Mouse (Mus musculus): Measurements from ENCODE around the gene Prkag3. TPM values are rescaled to one million over a fixed set of nuclear protein-coding genes. Genes with fewer than 3 reads are reported as not detected.
A peak's percentile ranks its signal among the peaks of the same experiment; 100 is the strongest.

Prkag3 gene
- total RNA-seq, 1 experiment, result 0.04 TPM

GRCm38 (mm10) chr1:74713099-74713858, 35.7 kb downstream of the Prkag3 start, which contains the start of gene Cyp27a1:
Cyp27a1 (plus strand) TSS chr1:74713574.
- no peak within 1 kb of the TSS for H3K27ac ChIP-seq (ENCODE audit: insufficient read depth, low read depth, low read length, poor library complexity, severe bottlenecking)
- in situ Hi-C loops (cut with MboI; ENCODE audit: low sequenced_read_pairs in 2 of 2, unreplicated experiment in 2 of 2), result no loop called here

DNA sequence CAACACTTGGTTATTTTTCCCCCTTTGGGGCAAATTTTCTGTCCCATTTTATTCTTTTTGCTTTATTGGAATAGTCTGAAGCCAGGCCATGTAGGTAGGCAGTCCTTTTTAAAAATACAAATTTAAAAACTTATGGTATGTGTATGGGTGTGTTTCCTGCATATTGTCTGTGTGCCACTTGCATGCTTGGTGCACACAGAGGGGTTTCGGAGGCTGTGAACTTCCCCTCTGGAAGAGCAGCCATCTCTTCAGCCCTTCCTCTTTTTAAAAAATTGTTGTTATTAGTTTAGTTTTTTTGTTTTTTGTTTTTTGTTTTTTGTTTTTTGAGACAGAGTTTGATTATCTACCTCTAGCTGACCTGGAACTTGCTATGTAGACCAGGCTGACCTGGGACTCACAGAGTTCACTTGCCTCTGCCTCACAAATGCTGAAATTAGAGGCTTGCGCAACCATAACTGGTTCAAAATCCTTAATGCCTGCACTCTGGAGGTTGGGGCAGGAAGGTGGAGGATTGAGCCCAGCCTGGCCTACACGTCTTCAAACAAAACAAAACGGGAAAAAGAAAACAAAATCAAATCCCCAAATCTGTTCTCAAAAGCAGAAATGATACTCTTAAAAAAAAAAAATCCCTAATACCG, 36.4 kb downstream of the Prkag3 start:
- H3K9ac ChIP-seq (ENCODE audit: insufficient read depth, low read depth, low read length, poor library complexity, severe bottlenecking), result no peak overlapping the region
- no peaks in the 10 kb centered on the region for H3K36me3 ChIP-seq (ENCODE audit: control insufficient read depth, insufficient read depth, low read length, poor library complexity, severe bottlenecking)
- DNase-seq (ENCODE audit: low read depth, low spot score), result no peak
- TF ChIP-seq HCFC1 (IDR thresholded peaks at IDR 0.05; ENCODE audit: borderline replicate concordance, insufficient read depth, low read length) (no peak), CHD2 (IDR thresholded peaks at IDR 0.05; ENCODE audit: low read depth, low read length) (no peak), ZNF384 (IDR thresholded peaks at IDR 0.05; ENCODE audit: low read depth, low read length) (no peak), MAFK (IDR thresholded peaks at IDR 0.05; ENCODE audit: insufficient read depth, low read depth, low read length) (no peak), ZC3H11A (IDR thresholded peaks at IDR 0.05; ENCODE audit: borderline replicate concordance, low read depth, low read length) (no peak)
- H3K4me3 ChIP-seq (ENCODE audit: insufficient read depth in 1 of 2, low read depth in 1 of 2, low read length in 2 of 2, poor library complexity in 1 of 2, severe bottlenecking in 1 of 2), result peak overlapping the region in 1 of 2 experiments; percentile 74; a peak in 2 of 4 replicates
- H3K9me3 ChIP-seq (ENCODE audit: control insufficient read depth, insufficient read depth, low read depth, low read length), result no peaks in the 10 kb centered on the region
- 0 out of 4 replicates have a peak, but pooled peaks cover 0 to 4% of the 10 kb centered on the region in 2 experiments for H3K4me1 ChIP-seq (ENCODE audit: control insufficient read depth in 2 of 2, insufficient read depth in 2 of 2, low read length in 2 of 2, poor library complexity in 1 of 2)
- no peak overlapping the region for H3K27ac ChIP-seq (ENCODE audit: insufficient read depth, low read depth, low read length, poor library complexity, severe bottlenecking)
- in situ Hi-C loops (cut with MboI; ENCODE audit: low sequenced_read_pairs in 2 of 2, unreplicated experiment in 2 of 2), result no loop called here

More at GRCm38 (mm10) chr1:74713099-74713858, 35.7 kb downstream of the Prkag3 start, which contains the start of gene Cyp27a1:
- Histone ChIP-seq H3K4me3 (ENCODE audit: insufficient read depth in 1 of 2, low read depth in 1 of 2, low read length in 2 of 2, poor library complexity in 1 of 2, severe bottlenecking in 1 of 2) (peak within 1 kb of the TSS; percentile 66 to 74), H3K9me3 (ENCODE audit: control insufficient read depth, insufficient read depth, low read depth, low read length) (no peaks in the 10 kb centered on the region), H3K4me1 (ENCODE audit: control insufficient read depth in 2 of 2, insufficient read depth in 2 of 2, low read length in 2 of 2, poor library complexity in 1 of 2) (0 out of 4 replicates have a peak, but pooled peaks cover 0 to 4% of the 10 kb centered on the region in 2 experiments), H3K36me3 (ENCODE audit: control insufficient read depth, insufficient read depth, low read length, poor library complexity, severe bottlenecking) (no peaks in the 10 kb centered on the region), H3K9ac (ENCODE audit: insufficient read depth, low read depth, low read length, poor library complexity, severe bottlenecking) (peak within 1 kb of the TSS; percentile 53)
- DNase-seq (ENCODE audit: low read depth, low spot score), result peak; percentile 20
- TF ChIP-seq CHD2 (IDR thresholded peaks at IDR 0.05; ENCODE audit: low read depth, low read length) (no peak), ZC3H11A (IDR thresholded peaks at IDR 0.05; ENCODE audit: borderline replicate concordance, low read depth, low read length) (no peak), MAFK (IDR thresholded peaks at IDR 0.05; ENCODE audit: insufficient read depth, low read depth, low read length) (no peak), ZNF384 (IDR thresholded peaks at IDR 0.05; ENCODE audit: low read depth, low read length) (no peak), HCFC1 (IDR thresholded peaks at IDR 0.05; ENCODE audit: borderline replicate concordance, insufficient read depth, low read length) (no peak)

DNA sequence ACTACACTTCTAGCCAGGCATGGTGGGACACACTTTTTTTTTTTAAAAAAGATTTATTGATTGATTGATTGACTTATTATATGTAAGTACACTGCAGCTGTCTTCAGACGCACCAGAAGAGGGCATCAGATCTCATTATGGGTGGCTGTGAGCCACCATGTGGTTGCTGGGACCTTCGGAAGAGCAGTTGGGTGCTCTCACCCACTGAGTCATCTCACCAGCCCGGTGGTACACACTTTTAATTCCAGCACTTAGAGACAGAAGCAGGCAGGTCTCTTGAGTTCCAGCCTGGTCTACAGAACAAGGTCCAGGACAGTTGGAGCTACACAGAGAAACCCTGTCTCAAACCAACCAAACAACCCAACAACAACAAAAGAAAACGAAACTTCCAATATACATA, 37.0 kb downstream of the Prkag3 start:
- no peak for DNase-seq (ENCODE audit: low read depth, low spot score)
- TF ChIP-seq ZC3H11A (IDR thresholded peaks at IDR 0.05; ENCODE audit: borderline replicate concordance, low read depth, low read length), result no peak
- TF ChIP-seq CHD2 (IDR thresholded peaks at IDR 0.05; ENCODE audit: low read depth, low read length), result no peak
- no peak for TF ChIP-seq ZNF384 (IDR thresholded peaks at IDR 0.05; ENCODE audit: low read depth, low read length)
- no peak for TF ChIP-seq MAFK (IDR thresholded peaks at IDR 0.05; ENCODE audit: insufficient read depth, low read depth, low read length)
- TF ChIP-seq HCFC1 (IDR thresholded peaks at IDR 0.05; ENCODE audit: borderline replicate concordance, insufficient read depth, low read length), result no peak
- Histone ChIP-seq H3K9ac (ENCODE audit: insufficient read depth, low read depth, low read length, poor library complexity, severe bottlenecking) (no peak overlapping the region), H3K36me3 (ENCODE audit: control insufficient read depth, insufficient read depth, low read length, poor library complexity, severe bottlenecking) (no peaks in the 10 kb centered on the region), H3K9me3 (ENCODE audit: control insufficient read depth, insufficient read depth, low read depth, low read length) (no peaks in the 10 kb centered on the region), H3K4me1 (ENCODE audit: control insufficient read depth in 2 of 2, insufficient read depth in 2 of 2, low read length in 2 of 2, poor library complexity in 1 of 2) (0 out of 4 replicates have a peak, but pooled peaks cover 0 to 4% of the 10 kb centered on the region in 2 experiments), H3K4me3 (ENCODE audit: insufficient read depth in 1 of 2, low read depth in 1 of 2, low read length in 2 of 2, poor library complexity in 1 of 2, severe bottlenecking in 1 of 2) (no peak overlapping the region), H3K27ac (ENCODE audit: insufficient read depth, low read depth, low read length, poor library complexity, severe bottlenecking) (no peak overlapping the region)
- in situ Hi-C loops (cut with MboI; ENCODE audit: low sequenced_read_pairs in 2 of 2, unreplicated experiment in 2 of 2), result no loop called here

GRCm38 (mm10) chr1:74709566-74709965, 39.5 kb downstream of the Prkag3 start:
- in situ Hi-C loops (cut with MboI; ENCODE audit: low sequenced_read_pairs in 2 of 2, unreplicated experiment in 2 of 2), result no loop called here
- Histone ChIP-seq H3K4me1 (ENCODE audit: control insufficient read depth in 2 of 2, insufficient read depth in 2 of 2, low read length in 2 of 2, poor library complexity in 1 of 2) (0 out of 4 replicates have a peak, but pooled peaks cover 0 to 4% of the 10 kb centered on the region in 2 experiments), H3K27ac (ENCODE audit: insufficient read depth, low read depth, low read length, poor library complexity, severe bottlenecking) (no peak overlapping the region), H3K36me3 (ENCODE audit: control insufficient read depth, insufficient read depth, low read length, poor library complexity, severe bottlenecking) (no peaks in the 10 kb centered on the region), H3K9ac (ENCODE audit: insufficient read depth, low read depth, low read length, poor library complexity, severe bottlenecking) (no peak overlapping the region), H3K9me3 (ENCODE audit: control insufficient read depth, insufficient read depth, low read depth, low read length) (no peaks in the 10 kb centered on the region), H3K4me3 (ENCODE audit: insufficient read depth in 1 of 2, low read depth in 1 of 2, low read length in 2 of 2, poor library complexity in 1 of 2, severe bottlenecking in 1 of 2) (no peak overlapping the region)
- TF ChIP-seq HCFC1 (IDR thresholded peaks at IDR 0.05; ENCODE audit: borderline replicate concordance, insufficient read depth, low read length) (no peak), CHD2 (IDR thresholded peaks at IDR 0.05; ENCODE audit: low read depth, low read length) (no peak), ZC3H11A (IDR thresholded peaks at IDR 0.05; ENCODE audit: borderline replicate concordance, low read depth, low read length) (no peak), MAFK (IDR thresholded peaks at IDR 0.05; ENCODE audit: insufficient read depth, low read depth, low read length) (no peak), ZNF384 (IDR thresholded peaks at IDR 0.05; ENCODE audit: low read depth, low read length) (no peak)
- peak; percentile 17 for DNase-seq (ENCODE audit: low read depth, low spot score)
